In genomic region chr5:124425412-124426259, GRCm38 (mm10) we compare ENCODE assay signal across 7 mouse cellular contexts. TPM values are rescaled to one million over a fixed set of nuclear protein-coding genes. Genes with fewer than 3 reads are reported as not detected.
DNase-seq lines count a peak whose midpoint lies in the region; ATAC-seq and TF ChIP-seq lines count a peak whose summit lies in the region.

TSS of gene Sbno1 (minus strand) at chr5:124426001.

- peak; percentile 95 for ATAC-seq in intestine, embryonic 16.5 days
- ATAC-seq in midbrain, embryonic 12.5 days (ENCODE audit: low FRiP score, low read depth) = peak; percentile 93

- under 1% methylated on average over 63 of the region's 81 CpGs for WGBS in intestine, embryonic 16.5 days
- 0% methylated on average over 41 of the region's 81 CpGs for WGBS in midbrain, embryonic 12.5 days
- under 1% methylated on average over 51 of the region's 81 CpGs for WGBS in small intestine, adult 2 months

- peaks cover 5% of the 10 kb centered on the region; the same call in 1 of the 2 replicates for H3K4me1 ChIP-seq in intestine, embryonic 16.5 days (ENCODE audit: control insufficient read depth, insufficient read depth, low read length)
- H3K4me1 ChIP-seq in midbrain, embryonic 12.5 days = peaks cover 13% of the 10 kb centered on the region
- H3K4me1 ChIP-seq in small intestine, adult 2 months (ENCODE audit: control insufficient read depth, insufficient read depth, insufficient read length, low read length) = peaks cover 3% of the 10 kb centered on the region; the same call in 1 of the 2 replicates

- H3K27ac ChIP-seq in intestine, embryonic 16.5 days (ENCODE audit: low read length) = peak within 1 kb of the TSS; percentile 88
- H3K27ac ChIP-seq in midbrain, embryonic 12.5 days (replicated peaks) = peak within 1 kb of the TSS; percentile 87
- H3K27ac ChIP-seq in small intestine, adult 2 months (ENCODE audit: insufficient read depth, low read depth, low read length) = peak within 1 kb of the TSS; percentile 75

- DNase-seq in adrenal gland, adult 2 months = peak; percentile 96
- peak; percentile 92 for DNase-seq in embryo, embryonic 11.5 days (ENCODE audit: low read depth, low spot score)
- peak; percentile 87 to 93 for DNase-seq in gastrocnemius, postnatal 4 days (ENCODE audit: low spot score in 2 of 2)
- DNase-seq in left cerebral cortex, postnatal 4 days = peak; percentile 95

- no peak for TF ChIP-seq CTCF in small intestine, adult 2 months (IDR thresholded peaks at IDR 0.05; ENCODE audit: extremely low read depth, insufficient read length, insufficient replicate concordance, low read depth, low read length)

- TF ChIP-seq POLR2A in small intestine, adult 2 months (IDR thresholded peaks at IDR 0.05; ENCODE audit: low read depth, low read length) = peak; percentile 66

- no peaks in the 10 kb centered on the region for H3K27me3 ChIP-seq in intestine, embryonic 16.5 days (replicated peaks; ENCODE audit: control insufficient read depth, insufficient read depth, low read length)
- H3K27me3 ChIP-seq in midbrain, embryonic 12.5 days = no peaks in the 10 kb centered on the region
- no peaks in the 10 kb centered on the region for H3K27me3 ChIP-seq in small intestine, adult 2 months (ENCODE audit: control insufficient read depth, insufficient read depth, low read length)

- H3K4me3 ChIP-seq in intestine, embryonic 16.5 days (ENCODE audit: low read length) = peak within 1 kb of the TSS; percentile 96
- H3K4me3 ChIP-seq in midbrain, embryonic 12.5 days = peak within 1 kb of the TSS; percentile 100
- H3K4me3 ChIP-seq in small intestine, adult 2 months (ENCODE audit: low read depth, low read length) = peak within 1 kb of the TSS; percentile 99

- H3K4me2 ChIP-seq in intestine, embryonic 16.5 days (ENCODE audit: low read depth, low read length) = peak within 1 kb of the TSS; percentile 87
- H3K4me2 ChIP-seq in midbrain, embryonic 12.5 days (replicated peaks) = peak within 1 kb of the TSS; percentile 96

- no peaks in the 10 kb centered on the region for H3K36me3 ChIP-seq in intestine, embryonic 16.5 days (ENCODE audit: control insufficient read depth, insufficient read depth, low read length)
- 0 out of 2 replicates have a peak, but pooled peaks cover 11% of the 10 kb centered on the region for H3K36me3 ChIP-seq in midbrain, embryonic 12.5 days
- no peaks in the 10 kb centered on the region for H3K36me3 ChIP-seq in small intestine, adult 2 months (ENCODE audit: control insufficient read depth, insufficient read depth, low read length)

- intact Hi-C loops in left cerebral cortex, postnatal 4 days (cut with DNase I) = no loop called here

- peak within 1 kb of the TSS; percentile 94 for H3K9ac ChIP-seq in intestine, embryonic 16.5 days (ENCODE audit: low read depth, low read length)
- peak within 1 kb of the TSS; percentile 96 for H3K9ac ChIP-seq in midbrain, embryonic 12.5 days (replicated peaks)

- H3K9me3 ChIP-seq in intestine, embryonic 16.5 days (ENCODE audit: control insufficient read depth, low read length) = no peaks in the 10 kb centered on the region
- H3K9me3 ChIP-seq in midbrain, embryonic 12.5 days = no peaks in the 10 kb centered on the region

RNA-seq across cellular contexts. Expression of gene Sbno1, which starts in this region (rescaled TPM):
- 100 to 1,000 TPM in 1 of 2 experiments, 10 to 100 TPM in 1; 74.1 to 119 TPM for total RNA-seq in adrenal gland, adult 2 months (2021)
- 6.0 and 6.9 TPM in 2 replicates for polyA plus RNA-seq in adrenal gland, adult 2 months (2012; rRNA removed)
- 10 to 100 TPM; 50.3 to 57.9 TPM for total RNA-seq in gastrocnemius, postnatal 4 days (2021)
- 78.6 and 83.7 TPM in 2 replicates for polyA plus RNA-seq in intestine, embryonic 16.5 days (2015; fragmentation: Nextera tagmentation; extraction: Ambion mirVana)
- total RNA-seq in left cerebral cortex, postnatal 4 days (2021) = 100 to 1,000 TPM; 126 to 131 TPM
- polyA plus RNA-seq in midbrain, embryonic 12.5 days (2016; fragmentation: Nextera tagmentation; extraction: Ambion mirVana) = 110 and 111 TPM in 2 replicates
- polyA plus RNA-seq in small intestine, adult 2 months (2012; rRNA removed) = 5.9 and 8.1 TPM in 2 replicates

Comparison
In these comparisons a context has a peak if more than half of its experiments do, and no peak if none do; other contexts are left out.
1. Peak in every context shown above with its lines: DNase-seq, ATAC-seq, H3K4me3 ChIP-seq and H3K27ac ChIP-seq.